Mouse (Mus musculus): ENCODE measurements around the gene Itsn1. TPM values are rescaled to one million over a fixed set of nuclear protein-coding genes. Genes with fewer than 3 reads are reported as not detected.

Gene Itsn1
- polyA plus RNA-seq, 1 experiment: 35.8 TPM

- no peak for TF ChIP-seq GATA1 (IDR thresholded peaks at IDR 0.05; ENCODE audit: low read length)
Measured at GRCm38 (mm10) chr16:91717399-91717798, 11.7 kb upstream of the Itsn1 start.

GRCm38 (mm10) chr16:91724247-91724646, 4.8 kb upstream of the Itsn1 start:
- TF ChIP-seq GATA1 (IDR thresholded peaks at IDR 0.05; ENCODE audit: low read length): no peak

- no peak for TF ChIP-seq GATA1 (IDR thresholded peaks at IDR 0.05; ENCODE audit: low read length)
Measured at GRCm38 (mm10) chr16:91727433-91727832, 1.6 kb upstream of the Itsn1 start.

GRCm38 (mm10) chr16:91728123-91729065, 687 bp upstream of the Itsn1 start, which contains the start of gene Cryzl1:
TSS of gene Cryzl1 (minus strand) at chr16:91728975.
- no peak for TF ChIP-seq GATA1 (IDR thresholded peaks at IDR 0.05; ENCODE audit: low read length)

GRCm38 (mm10) chr16:91729821-91730441, 850 bp downstream of the Itsn1 start:
- TF ChIP-seq GATA1 (IDR thresholded peaks at IDR 0.05; ENCODE audit: low read length): no peak

- TF ChIP-seq GATA1 (IDR thresholded peaks at IDR 0.05; ENCODE audit: low read length): no peak
Measured at GRCm38 (mm10) chr16:91730446-91730845, 1.4 kb downstream of the Itsn1 start.

GRCm38 (mm10) chr16:91732816-91733215, 3.7 kb downstream of the Itsn1 start:
- TF ChIP-seq GATA1 (IDR thresholded peaks at IDR 0.05; ENCODE audit: low read length): no peak

- no peak for TF ChIP-seq GATA1 (IDR thresholded peaks at IDR 0.05; ENCODE audit: low read length)
Measured at GRCm38 (mm10) chr16:91734771-91735170, 5.7 kb downstream of the Itsn1 start.

GRCm38 (mm10) chr16:91736046-91736816, 7.2 kb downstream of the Itsn1 start:
- no peak for TF ChIP-seq GATA1 (IDR thresholded peaks at IDR 0.05; ENCODE audit: low read length)

- TF ChIP-seq GATA1 (IDR thresholded peaks at IDR 0.05; ENCODE audit: low read length): no peak
Measured at GRCm38 (mm10) chr16:91738505-91738904, 9.4 kb downstream of the Itsn1 start.

- TF ChIP-seq GATA1 (IDR thresholded peaks at IDR 0.05; ENCODE audit: low read length): no peak
Measured at GRCm38 (mm10) chr16:91740184-91740917, 11.3 kb downstream of the Itsn1 start.

GRCm38 (mm10) chr16:91740918-91741255, 11.8 kb downstream of the Itsn1 start:
- no peak for TF ChIP-seq GATA1 (IDR thresholded peaks at IDR 0.05; ENCODE audit: low read length)

GRCm38 (mm10) chr16:91743055-91743454, 14.0 kb downstream of the Itsn1 start:
- TF ChIP-seq GATA1 (IDR thresholded peaks at IDR 0.05; ENCODE audit: low read length): no peak

GRCm38 (mm10) chr16:91746101-91746950, 17.2 kb downstream of the Itsn1 start:
- TF ChIP-seq GATA1 (IDR thresholded peaks at IDR 0.05; ENCODE audit: low read length): no peak
